Mouse (Mus musculus) testis, adult 2 months (tissue): Measurements from ENCODE around the gene Klhl23.

Experiments
- CTCF ChIP-seq: fragments of 200-500 bp; IDR thresholded peaks from 2 replicates; pipeline ENCODE4 v1.5.1; 2012; ENCODE audit warnings: low read depth, mild to moderate bottlenecking, inconsistent platforms, low read length, moderate library complexity; ENCODE audit not compliant: control insufficient read depth, insufficient read depth, insufficient replicate concordance
- POLR2A ChIP-seq: fragments of 200-500 bp; IDR thresholded peaks from 2 replicates; pipeline ENCODE4 v1.6.1; 2012; ENCODE audit warnings: low read depth, mild to moderate bottlenecking, inconsistent platforms, low read length, moderate library complexity; ENCODE audit not compliant: control insufficient read depth

- no peak; the same call in 1 of the 2 replicates for TF ChIP-seq POLR2A
- peak; percentile 92 for TF ChIP-seq CTCF
Observed at GRCm38 (mm10) chr2:69802911-69803312, 18.8 kb upstream of the Klhl23 start.
